Mouse (Mus musculus) megakaryocyte, embryonic 14.5 days (primary cell): ENCODE measurements around the gene Caml.
"Not testable (repeated sequence)": the region's sequence is repeated elsewhere in the genome, so short reads cannot be mapped to it uniquely, and the experiment has no call there.

Experiments
- FLI1 ChIP-seq: IDR thresholded peaks from 2 replicates; pipeline ENCODE4 v1.6.1; 2012; ENCODE audit warnings: low read length, inconsistent platforms, mixed read lengths
- GATA1 ChIP-seq: IDR thresholded peaks from 3 replicates; pipeline ENCODE4 v1.6.1; 2012; ENCODE audit warnings: mixed read lengths, low read length, inconsistent platforms, borderline replicate concordance

DNA sequence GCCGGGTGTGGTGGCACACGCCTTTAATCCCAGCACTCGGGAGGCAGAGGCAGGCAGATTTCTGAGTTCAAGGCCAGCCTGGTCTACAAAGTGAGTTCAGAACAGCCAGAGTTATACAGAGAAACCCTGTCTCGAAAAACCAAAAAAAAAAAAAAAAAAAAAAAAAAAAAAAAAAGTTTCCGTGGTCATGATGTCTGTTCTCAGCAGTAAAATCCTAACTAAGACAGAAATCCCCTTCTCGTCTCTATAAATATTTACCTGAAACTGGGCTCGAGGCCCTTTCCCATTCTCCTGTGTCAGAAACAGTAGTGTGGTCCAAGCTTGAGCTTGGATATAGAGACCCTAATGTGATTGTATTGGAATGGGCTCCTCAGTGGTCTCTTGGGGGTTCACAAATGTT, 45.9 kb upstream of the Caml start:
- TF ChIP-seq GATA1, FLI1: not testable (repeated sequence)
